Mouse (Mus musculus) limb, embryonic 15.5 days (tissue): ENCODE measurements around the gene Rad9a. TPM values are rescaled to one million over a fixed set of nuclear protein-coding genes. Genes with fewer than 3 reads are reported as not detected.

ENCODE experiments used
- ATAC-seq: fragments of 200-750 bp; cut with Nextera tagmentation; 2 replicates; pipeline ENCODE4 v1.8.0; 2017; ENCODE audit warnings: low read depth, moderate TSS enrichment; ENCODE audit not compliant: insufficient number of reproducible peaks, low FRiP score, low TSS enrichment
- H3K27ac ChIP-seq: fragments of 300-500 bp; sonication (generic); 2 replicates; pipeline ENCODE4 v1.5.1; 2015; ENCODE audit warnings: moderate library complexity, mild to moderate bottlenecking, inconsistent platforms
- H3K27me3 ChIP-seq: fragments of 300-500 bp; sonication (generic); 2 replicates; pipeline ENCODE4 v1.6.1; 2015; ENCODE audit warnings: inconsistent platforms
- H3K36me3 ChIP-seq: fragments of 300-500 bp; sonication (generic); 2 replicates; pipeline ENCODE4 v1.6.1; 2015; ENCODE audit warnings: inconsistent platforms
- H3K4me1 ChIP-seq: fragments of 300-500 bp; sonication (generic); 2 replicates; pipeline ENCODE4 v1.6.1; 2015; ENCODE audit warnings: inconsistent platforms
- H3K4me2 ChIP-seq: fragments of 300-500 bp; sonication (generic); 2 replicates; pipeline ENCODE4 v1.6.1; 2015; ENCODE audit warnings: mild to moderate bottlenecking, inconsistent platforms
- H3K4me3 ChIP-seq: fragments of 300-500 bp; sonication (generic); 2 replicates; pipeline ENCODE4 v1.5.1; 2015; ENCODE audit warnings: mild to moderate bottlenecking, inconsistent platforms
- H3K9ac ChIP-seq: fragments of 300-500 bp; sonication (generic); 2 replicates; pipeline ENCODE4 v1.6.1; 2015; ENCODE audit warnings: inconsistent platforms
- H3K9me3 ChIP-seq: fragments of 300-500 bp; sonication (generic); 2 replicates; pipeline ENCODE4 v1.6.1; 2016; ENCODE audit warnings: inconsistent platforms
- WGBS: fragments of 180-500 bp; shearing (Covaris S2); methylation state at CpG from one replicate; pipeline ENCODE4 v1.1.7; 2015; 5-methylcytosine and 5-hydroxymethylcytosine counted together
- polyA plus RNA-seq: library from polyadenylated mRNA; unstranded; fragments of >200 nt; fragmentation: Nextera tagmentation; extraction: Ambion mirVana; gene quantifications from 2 replicates; pipeline ENCODE4 v1.2.1, GENCODE M21; 2015

Rad9a gene
- polyA plus RNA-seq, 1 experiment from 2014 or later: 31.6 TPM

GRCm38 (mm10) chr19:4203148-4203547, 1.7 kb upstream of the Rad9a start:
- Histone ChIP-seq H3K9ac (no peak overlapping the region), H3K4me1 (peaks cover 24% of the 10 kb centered on the region), H3K4me3 (no peak overlapping the region), H3K4me2 (no peak overlapping the region), H3K27me3 (0 out of 2 replicates have a peak, but pooled peaks cover 2% of the 10 kb centered on the region), H3K27ac (no peak overlapping the region), H3K36me3 (peaks cover 13% of the 10 kb centered on the region), H3K9me3 (no peaks in the 10 kb centered on the region)
- 65% methylated on average over 3 of the region's 3 CpGs for WGBS
- no peak for ATAC-seq

GRCm38 (mm10) chr19:4202149-4202548, 687 bp upstream of the Rad9a start:
- Histone ChIP-seq H3K36me3 (peaks cover 21% of the 10 kb centered on the region), H3K4me1 (peaks cover 28% of the 10 kb centered on the region), H3K9me3 (no peaks in the 10 kb centered on the region), H3K4me2 (peak overlapping the region; percentile 88), H3K9ac (peak overlapping the region; percentile 60), H3K27ac (peak overlapping the region; percentile 51; the same call in 1 of the 2 replicates), H3K27me3 (0 out of 2 replicates have a peak, but pooled peaks cover 2% of the 10 kb centered on the region), H3K4me3 (peak overlapping the region; percentile 59)
- WGBS: 25% methylated on average over 7 of the region's 7 CpGs
- ATAC-seq: no peak

- Histone ChIP-seq H3K27me3 (no peaks in the 10 kb centered on the region), H3K36me3 (peaks cover 60% of the 10 kb centered on the region), H3K9ac (no peak overlapping the region), H3K4me3 (no peak overlapping the region), H3K4me2 (no peak overlapping the region), H3K27ac (peak overlapping the region; percentile 22; the same call in 1 of the 2 replicates), H3K9me3 (no peaks in the 10 kb centered on the region), H3K4me1 (peaks cover 64% of the 10 kb centered on the region)
- 58% methylated on average over 3 of the region's 3 CpGs for WGBS
- ATAC-seq: no peak
Observed at GRCm38 (mm10) chr19:4197180-4197579, 4.3 kb downstream of the Rad9a start.

- Histone ChIP-seq H3K27me3 (no peaks in the 10 kb centered on the region), H3K9ac (no peak overlapping the region), H3K36me3 (peaks cover 60% of the 10 kb centered on the region), H3K4me2 (no peak overlapping the region), H3K4me3 (no peak overlapping the region), H3K4me1 (peaks cover 60% of the 10 kb centered on the region), H3K9me3 (no peaks in the 10 kb centered on the region), H3K27ac (peak overlapping the region; percentile 30)
- WGBS: 10% methylated on average over 5 of the region's 5 CpGs
- ATAC-seq: no peak
Observed at GRCm38 (mm10) chr19:4196548-4196947, 4.9 kb downstream of the Rad9a start.

- Histone ChIP-seq H3K4me3 (no peak overlapping the region), H3K4me1 (peaks cover 65% of the 10 kb centered on the region), H3K9me3 (no peaks in the 10 kb centered on the region), H3K9ac (no peak overlapping the region), H3K4me2 (no peak overlapping the region), H3K36me3 (peaks cover 60% of the 10 kb centered on the region), H3K27me3 (no peaks in the 10 kb centered on the region), H3K27ac (peak overlapping the region; percentile 30)
- WGBS: 44% methylated on average over 2 of the region's 2 CpGs
- ATAC-seq: no peak
Observed at GRCm38 (mm10) chr19:4196048-4196447, 5.4 kb downstream of the Rad9a start.

- no peak overlapping the region for H3K9ac ChIP-seq
- ATAC-seq: no peak
- no peaks in the 10 kb centered on the region for H3K27me3 ChIP-seq
- no peak overlapping the region for H3K4me2 ChIP-seq
- H3K4me3 ChIP-seq: no peak overlapping the region
- H3K9me3 ChIP-seq: no peaks in the 10 kb centered on the region
- H3K36me3 ChIP-seq: peaks cover 60% of the 10 kb centered on the region
- H3K27ac ChIP-seq: no peak overlapping the region
- H3K4me1 ChIP-seq: peaks cover 59% of the 10 kb centered on the region
- 80% methylated on average over 12 of the region's 12 CpGs for WGBS
Observed at GRCm38 (mm10) chr19:4194776-4195650, 6.4 kb downstream of the Rad9a start.

- no peak for ATAC-seq
- Histone ChIP-seq H3K9ac (no peak overlapping the region), H3K4me2 (no peak overlapping the region), H3K36me3 (peaks cover 56% of the 10 kb centered on the region), H3K27me3 (no peaks in the 10 kb centered on the region), H3K4me1 (peaks cover 57% of the 10 kb centered on the region), H3K9me3 (no peaks in the 10 kb centered on the region), H3K4me3 (no peak overlapping the region), H3K27ac (no peak overlapping the region)
- 86% methylated on average over 8 of the region's 8 CpGs for WGBS
Observed at GRCm38 (mm10) chr19:4194021-4194724, 7.3 kb downstream of the Rad9a start.

GRCm38 (mm10) chr19:4193129-4193528, 8.3 kb downstream of the Rad9a start:
- H3K27me3 ChIP-seq: no peaks in the 10 kb centered on the region
- ATAC-seq: no peak
- peak overlapping the region; percentile 76 for H3K4me2 ChIP-seq
- H3K9me3 ChIP-seq: no peaks in the 10 kb centered on the region
- peaks cover 57% of the 10 kb centered on the region for H3K4me1 ChIP-seq
- H3K9ac ChIP-seq: peak overlapping the region; percentile 96
- H3K27ac ChIP-seq: peak overlapping the region; percentile 98; the same call in 1 of the 2 replicates
- WGBS: 56% methylated on average over 6 of the region's 6 CpGs
- H3K36me3 ChIP-seq: peaks cover 47% of the 10 kb centered on the region
- peak overlapping the region; percentile 89 for H3K4me3 ChIP-seq

GRCm38 (mm10) chr19:4192251-4192985, 9.0 kb downstream of the Rad9a start:
- WGBS: under 1% methylated on average over 48 of the region's 52 CpGs
- Histone ChIP-seq H3K4me2 (peak overlapping the region; percentile 76), H3K4me3 (peak overlapping the region; percentile 89), H3K9me3 (no peaks in the 10 kb centered on the region), H3K9ac (peak overlapping the region; percentile 96), H3K36me3 (peaks cover 42% of the 10 kb centered on the region), H3K27ac (peak overlapping the region; percentile 98), H3K27me3 (no peaks in the 10 kb centered on the region), H3K4me1 (peaks cover 56% of the 10 kb centered on the region)
- peak; percentile 16 for ATAC-seq

- ATAC-seq: peak; percentile 93
- Histone ChIP-seq H3K9me3 (no peaks in the 10 kb centered on the region), H3K27me3 (no peaks in the 10 kb centered on the region), H3K4me2 (peak within 1 kb of the TSS; percentile 76), H3K4me1 (peaks cover 50% of the 10 kb centered on the region), H3K27ac (peak within 1 kb of the TSS; percentile 98), H3K9ac (peak within 1 kb of the TSS; percentile 96), H3K4me3 (peak within 1 kb of the TSS; percentile 89), H3K36me3 (peaks cover 35% of the 10 kb centered on the region)
- WGBS: 2% methylated on average over 39 of the region's 47 CpGs
Observed at GRCm38 (mm10) chr19:4191528-4192250, 9.8 kb downstream of the Rad9a start, which contains the start of gene Ppp1ca. Ppp1ca (plus strand) TSS chr19:4192065.

GRCm38 (mm10) chr19:4190831-4191334, 10.6 kb downstream of the Rad9a start, which contains the start of gene Tbc1d10c:
Tbc1d10c (minus strand) TSS chr19:4191284.
- Histone ChIP-seq H3K27ac (peak within 1 kb of the TSS; percentile 98), H3K36me3 (peaks cover 27% of the 10 kb centered on the region), H3K27me3 (no peaks in the 10 kb centered on the region), H3K9me3 (no peaks in the 10 kb centered on the region), H3K4me2 (peak within 1 kb of the TSS; percentile 76), H3K4me1 (peaks cover 42% of the 10 kb centered on the region), H3K9ac (peak within 1 kb of the TSS; percentile 96), H3K4me3 (peak within 1 kb of the TSS; percentile 89)
- ATAC-seq: no peak
- 51% methylated on average over 4 of the region's 4 CpGs for WGBS
